Mouse (Mus musculus): ENCODE results near the gene Gm10382.
A peak's percentile ranks its signal among the peaks of the same experiment; 100 is the strongest.

Gene Gm10382

GRCm38 (mm10) chr5:125389131-125389578 is at the start of gene Gm10382:
Gm10382 (plus strand) TSS chr5:125389322.
- DNase-seq (ENCODE audit: low read depth, low spot score) = peak; percentile 85

- no peak for DNase-seq (ENCODE audit: low read depth, low spot score)
These were observed 49.1 kb upstream of the Gm10382 start for GRCm38 (mm10) chr5:125339851-125340531.

GRCm38 (mm10) chr5:125340547-125341262 is 48.4 kb upstream of the Gm10382 start, which contains the start of gene Scarb1:
Scarb1 (minus strand) TSS chr5:125341094.
- DNase-seq (ENCODE audit: low read depth, low spot score) = peak; percentile 62

DNA sequence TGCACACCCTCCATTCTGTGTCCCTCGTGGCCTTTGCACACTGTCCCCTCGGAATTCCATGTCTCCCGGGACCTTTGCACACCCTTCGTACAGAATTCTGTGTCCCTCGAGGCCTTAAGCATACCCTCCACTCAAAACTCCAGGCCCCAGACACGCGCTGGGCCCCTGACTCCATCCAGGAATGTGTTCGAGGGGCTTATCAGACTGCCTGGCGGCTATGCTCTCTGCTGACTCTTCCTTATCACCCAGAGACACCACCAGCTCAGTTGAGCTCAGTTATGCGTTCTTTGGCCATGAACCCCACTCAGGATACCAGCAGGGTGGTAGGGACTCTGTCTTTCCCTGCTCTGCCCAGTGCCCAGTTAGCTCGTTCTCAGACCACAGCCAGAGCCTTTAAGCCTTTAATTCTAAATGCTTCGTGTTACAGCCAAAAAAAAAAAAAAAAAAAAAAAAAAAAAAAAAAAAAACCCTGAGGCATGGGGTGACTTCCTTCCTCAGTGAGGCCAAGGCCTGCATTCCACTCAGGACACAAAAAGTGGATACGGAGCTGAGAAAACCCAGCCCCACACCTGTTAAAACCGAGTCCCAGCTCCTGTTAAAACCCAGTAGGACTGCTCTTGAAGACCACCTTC is 47.5 kb upstream of the Gm10382 start:
- no peak for DNase-seq (ENCODE audit: low read depth, low spot score)

DNA sequence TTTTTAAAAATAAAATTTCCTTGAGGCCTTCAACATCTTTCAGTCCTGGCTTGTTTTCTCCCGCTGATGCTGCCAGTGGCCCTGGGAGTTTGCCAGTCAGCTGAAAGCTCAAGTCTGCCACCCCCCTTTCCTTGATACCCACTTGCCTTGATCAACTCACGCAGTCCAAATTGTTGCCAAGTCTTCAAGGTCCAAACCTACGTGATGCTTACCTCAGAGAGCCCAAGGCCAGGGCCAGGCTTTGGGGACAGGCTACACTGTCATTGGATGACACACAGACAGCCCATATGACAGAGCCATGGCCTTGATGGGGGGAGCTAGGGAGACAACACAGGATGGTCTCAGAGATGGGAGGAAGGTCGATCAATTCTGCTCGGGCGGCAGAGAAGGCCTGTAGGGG is 44.8 kb upstream of the Gm10382 start:
- no peak for DNase-seq (ENCODE audit: low read depth, low spot score)

DNA sequence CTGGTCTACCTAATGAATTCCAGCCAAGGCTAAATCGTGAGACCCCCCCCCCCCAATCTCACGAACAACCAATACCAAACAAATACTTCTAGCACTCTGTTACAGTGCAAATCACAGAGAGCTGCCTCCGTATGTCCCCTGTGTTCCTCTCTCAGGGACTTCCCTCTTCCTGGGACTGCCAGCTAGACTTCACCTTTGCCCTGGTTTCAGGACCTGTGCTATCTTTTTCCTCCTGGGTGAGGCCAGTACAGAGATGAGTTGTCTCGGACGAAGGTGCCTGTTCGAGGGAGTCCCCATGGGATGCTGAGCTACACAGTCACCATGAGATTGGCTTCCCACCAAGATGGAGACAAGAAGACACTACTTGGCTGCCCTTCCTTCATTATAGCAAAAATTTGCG is 41.1 kb upstream of the Gm10382 start:
- DNase-seq (ENCODE audit: low read depth, low spot score) = no peak

DNA sequence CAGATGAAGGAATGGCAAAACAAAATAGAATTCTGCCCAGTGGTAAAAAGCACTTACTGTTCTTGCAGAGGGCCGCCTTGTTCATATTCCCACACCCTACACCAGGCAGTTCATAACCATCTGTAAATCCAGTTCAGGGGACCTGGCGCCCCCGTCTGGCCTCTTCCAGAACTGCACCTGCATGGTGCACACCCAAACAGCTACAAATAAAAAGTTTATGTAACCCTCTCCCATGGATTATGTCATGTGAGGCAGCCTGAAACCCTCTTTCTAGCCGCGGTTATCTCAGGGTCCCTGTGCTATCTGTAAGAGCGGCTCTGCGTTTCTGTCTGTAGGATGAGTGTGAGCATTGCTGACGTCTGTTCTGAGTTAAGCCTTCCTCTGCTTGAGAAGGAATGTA is 40.6 kb upstream of the Gm10382 start:
- no peak for DNase-seq (ENCODE audit: low read depth, low spot score)

- DNase-seq (ENCODE audit: low read depth, low spot score) = no peak
These were observed 39.7 kb upstream of the Gm10382 start for GRCm38 (mm10) chr5:125349391-125349790.

DNA sequence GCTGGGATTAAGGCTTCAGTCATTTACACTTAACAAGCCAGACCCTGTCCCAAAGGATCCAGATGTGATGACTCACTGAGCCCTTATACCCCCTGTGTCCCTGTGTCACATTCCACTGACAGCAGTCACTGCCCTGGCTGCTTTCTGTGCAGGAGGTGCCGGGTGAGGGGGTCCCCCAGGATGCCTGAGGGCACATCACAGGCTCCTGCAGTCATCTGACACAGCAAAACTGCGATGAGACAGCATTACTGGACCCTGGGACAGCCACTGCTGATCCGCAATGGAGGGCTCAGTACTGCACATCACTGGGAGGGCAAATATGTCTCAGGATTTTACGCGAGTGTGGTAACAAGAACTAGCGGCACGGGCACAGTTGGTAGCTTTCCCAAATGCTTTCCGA is 38.1 kb upstream of the Gm10382 start:
- no peak for DNase-seq (ENCODE audit: low read depth, low spot score)

- DNase-seq (ENCODE audit: low read depth, low spot score) = no peak
These were observed 37.2 kb upstream of the Gm10382 start for GRCm38 (mm10) chr5:125351939-125352338.

- no peak for DNase-seq (ENCODE audit: low read depth, low spot score)
These were observed 36.3 kb upstream of the Gm10382 start for GRCm38 (mm10) chr5:125352781-125353294.

GRCm38 (mm10) chr5:125354885-125355492 is 34.1 kb upstream of the Gm10382 start:
- DNase-seq (ENCODE audit: low read depth, low spot score) = no peak

DNA sequence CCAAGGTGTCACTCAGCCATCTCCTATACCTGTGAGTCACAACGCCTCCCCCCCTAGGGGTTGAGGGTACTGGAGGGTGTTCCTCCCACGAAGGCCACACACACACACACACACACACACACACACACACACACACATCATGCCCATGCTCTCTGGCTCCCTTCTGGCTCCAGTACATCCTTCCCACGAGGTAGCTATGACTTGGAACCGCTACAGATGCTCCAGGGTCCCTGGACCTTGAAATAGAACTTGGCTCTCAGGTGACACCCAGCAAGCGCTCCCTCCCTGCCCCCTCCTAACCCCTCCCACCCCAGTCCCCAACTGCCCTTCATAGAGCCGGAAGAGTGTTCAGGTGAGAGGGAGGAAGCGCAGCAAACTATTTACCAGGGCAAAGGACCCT is 33.5 kb upstream of the Gm10382 start:
- DNase-seq (ENCODE audit: low read depth, low spot score) = no peak

DNA sequence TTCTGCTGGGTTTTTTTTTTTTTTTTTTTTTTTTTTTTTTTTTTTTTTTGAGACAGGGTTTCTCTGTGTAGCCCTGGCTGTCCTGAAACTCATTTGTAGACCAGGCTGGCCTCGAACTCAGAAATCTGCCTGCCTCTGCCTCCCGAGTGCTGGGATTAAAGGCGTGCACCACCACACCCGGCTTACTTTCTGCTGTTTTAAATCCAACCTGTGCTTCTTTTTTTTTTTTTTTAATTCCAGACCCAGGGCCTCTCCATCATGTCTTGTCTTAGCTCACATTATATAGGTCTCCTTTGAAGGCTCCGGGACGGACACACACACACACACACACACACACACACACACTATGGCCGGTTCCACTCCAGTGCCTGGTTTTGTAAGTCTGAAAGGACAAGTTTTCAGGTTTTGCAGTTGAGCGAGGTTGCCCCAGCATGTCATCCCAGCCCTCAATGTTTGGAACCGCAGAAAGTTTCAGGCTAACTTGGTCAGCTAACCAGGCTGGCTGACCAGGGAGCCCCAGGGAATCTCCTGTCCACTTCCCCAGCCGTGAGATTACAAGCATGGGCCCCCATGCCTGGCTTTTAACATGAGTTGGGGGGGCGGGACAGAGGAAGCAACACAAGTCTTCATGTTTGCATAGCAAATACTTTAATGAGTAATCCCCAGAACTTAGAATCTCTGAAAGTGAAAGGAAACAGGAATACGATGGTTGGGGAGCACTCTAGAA is 31.4 kb upstream of the Gm10382 start:
- DNase-seq (ENCODE audit: low read depth, low spot score) = no peak

DNA sequence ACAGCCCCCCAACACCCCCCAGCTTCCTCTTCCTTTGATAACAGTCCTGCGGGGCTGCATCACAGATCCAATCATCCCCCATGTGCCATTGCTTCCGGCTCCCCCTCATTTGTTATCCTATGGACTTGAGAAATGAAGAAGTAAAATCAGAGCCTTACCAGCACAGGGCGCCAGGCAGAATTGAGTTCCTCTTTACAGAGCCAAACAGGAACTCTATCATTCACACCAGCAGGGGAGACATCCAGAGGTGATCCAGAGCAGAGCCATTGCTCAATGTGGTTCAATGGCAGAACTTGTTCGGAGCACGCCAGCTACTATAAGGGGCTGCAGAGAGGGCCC is 30.9 kb upstream of the Gm10382 start:
- no peak for DNase-seq (ENCODE audit: low read depth, low spot score)

DNA sequence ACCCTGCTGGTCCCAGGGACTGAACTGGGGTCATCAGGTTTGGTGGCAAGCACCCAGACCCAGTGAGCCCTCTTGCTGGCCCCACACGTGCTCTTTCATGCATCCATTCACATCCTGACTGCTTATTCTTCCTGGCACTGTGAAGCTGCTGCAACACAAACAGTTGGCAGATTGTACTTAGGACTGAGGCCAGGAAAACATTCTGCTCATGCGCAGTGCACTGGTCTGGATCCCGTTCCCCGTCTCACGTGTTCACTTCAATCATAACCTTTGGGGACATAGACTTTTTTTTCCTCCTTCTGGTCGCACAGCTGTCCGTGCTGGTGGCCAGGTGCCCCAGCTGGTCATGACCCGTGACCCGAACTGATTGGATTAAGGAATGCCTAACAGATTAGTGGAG is 28.6 kb upstream of the Gm10382 start:
- no peak for DNase-seq (ENCODE audit: low read depth, low spot score)

GRCm38 (mm10) chr5:125360981-125361510 is 28.1 kb upstream of the Gm10382 start:
- DNase-seq (ENCODE audit: low read depth, low spot score) = no peak

DNA sequence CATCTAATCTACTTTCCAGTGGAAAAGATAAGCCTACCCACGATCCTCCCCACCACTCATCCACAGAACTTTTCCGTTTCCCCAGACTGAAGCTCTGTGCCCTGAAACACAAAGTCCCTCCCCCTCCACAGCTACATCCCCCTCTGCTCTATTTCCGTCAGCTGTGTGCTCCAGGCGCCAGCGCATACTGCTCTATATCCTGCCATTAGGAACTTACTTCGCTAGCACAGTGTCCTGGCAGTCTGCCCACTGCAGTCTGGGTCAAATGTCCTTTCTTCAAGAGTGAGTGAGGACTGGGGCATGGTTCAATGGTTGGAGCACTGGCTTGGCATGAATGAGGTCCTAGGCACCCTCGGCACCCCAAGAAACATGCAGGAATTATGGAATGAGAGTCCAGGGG is 25.2 kb upstream of the Gm10382 start:
- no peak for DNase-seq (ENCODE audit: low read depth, low spot score)

DNA sequence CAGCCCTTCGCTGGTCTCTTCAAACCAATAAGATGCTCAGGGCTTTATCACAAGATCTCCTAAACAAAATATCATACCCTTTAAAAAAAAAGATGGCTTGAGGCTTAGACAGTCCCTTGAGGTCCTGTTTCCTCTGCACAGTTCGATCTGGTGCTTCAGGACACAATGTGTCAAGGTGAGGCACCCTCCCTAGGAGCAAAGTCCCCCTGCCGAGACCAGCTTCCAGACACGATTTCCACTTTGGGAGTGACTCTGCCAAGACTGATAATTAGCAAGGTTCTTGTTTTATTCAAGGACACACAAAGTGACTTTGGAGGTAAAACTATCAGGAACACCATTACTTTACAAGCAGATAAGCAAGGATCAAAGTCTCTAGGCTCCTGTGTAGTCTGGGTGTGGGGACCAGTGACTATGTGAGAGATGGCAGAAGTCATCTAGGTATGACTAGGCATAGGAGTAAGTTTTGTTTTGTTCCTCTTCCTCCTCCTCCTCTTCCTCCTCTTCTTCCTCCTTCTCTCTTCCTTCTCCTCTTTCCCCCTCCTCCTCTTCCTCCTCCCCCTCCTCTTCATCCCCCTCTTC is 24.2 kb upstream of the Gm10382 start:
- no peak for DNase-seq (ENCODE audit: low read depth, low spot score)

GRCm38 (mm10) chr5:125368156-125368555 is 21.0 kb upstream of the Gm10382 start:
- no peak for DNase-seq (ENCODE audit: low read depth, low spot score)

DNA sequence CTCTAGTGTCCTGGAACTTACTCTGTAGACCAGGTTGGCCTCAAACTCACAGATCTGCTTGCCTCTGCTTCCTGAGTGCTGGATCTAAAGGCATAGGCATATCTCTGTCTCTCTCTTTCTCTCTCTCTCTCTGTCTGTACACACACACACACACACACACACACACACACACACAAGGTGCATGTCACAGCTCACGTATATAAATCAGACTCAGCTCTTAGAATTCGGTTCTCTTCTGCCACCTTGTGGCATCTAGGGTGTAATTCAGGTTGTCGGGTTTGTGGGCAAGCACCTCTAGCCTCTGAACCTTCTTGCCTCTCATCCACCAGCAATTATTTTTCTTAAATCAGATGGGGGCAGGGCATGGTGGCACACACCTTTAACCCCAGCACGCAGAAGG is 20.6 kb upstream of the Gm10382 start:
- peak; percentile 62 for DNase-seq (ENCODE audit: low read depth, low spot score)
